Mouse (Mus musculus): ENCODE measurements around the gene Odaph. TPM values are rescaled to one million over a fixed set of nuclear protein-coding genes. Genes with fewer than 3 reads are reported as not detected.
A peak's percentile ranks its signal among the peaks of the same experiment; 100 is the strongest.

Gene Odaph
- polyA plus RNA-seq, 1 experiment from 2014 or later, result not detected

DNA sequence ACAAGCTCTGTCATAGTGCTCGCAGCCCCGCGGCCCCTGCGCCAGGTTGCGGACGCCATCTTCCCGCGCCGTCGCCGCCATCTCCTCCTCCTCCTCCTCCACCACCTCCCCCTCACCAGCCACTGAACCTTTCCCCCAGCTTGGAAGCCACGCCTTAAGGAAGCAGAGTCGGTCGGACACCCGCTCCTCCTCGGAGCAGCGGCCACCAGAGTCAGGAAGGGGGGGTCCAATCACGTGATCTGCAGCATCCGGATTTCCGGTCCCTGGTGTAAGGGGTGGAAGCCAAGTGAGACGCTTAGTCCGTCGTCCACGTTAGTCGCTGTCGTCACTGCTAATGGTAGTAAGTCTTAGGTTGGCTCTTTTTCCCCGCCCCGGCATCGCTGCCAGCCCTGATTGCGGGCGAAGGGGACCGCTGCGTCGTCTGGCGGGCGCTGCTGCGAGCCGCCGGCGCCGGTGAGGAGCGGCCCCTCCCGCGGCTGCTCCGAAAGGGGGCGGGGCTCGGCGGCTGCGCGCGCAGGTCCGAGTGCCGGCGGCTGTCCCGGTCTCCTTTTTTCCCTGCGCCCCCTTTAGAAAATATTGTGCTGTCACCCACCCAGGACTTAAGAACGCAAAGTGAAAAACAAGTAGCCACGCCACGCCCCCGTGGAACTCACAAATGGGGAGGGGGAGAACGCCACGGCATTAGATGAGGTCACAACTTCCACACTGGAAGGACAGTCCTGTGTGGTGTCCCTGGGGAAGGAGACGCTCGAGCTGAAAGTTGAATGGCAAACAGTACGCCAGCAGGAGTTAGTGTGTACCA, 24.4 kb upstream of the Odaph start, which contains the start of gene Rchy1:
TSS of gene Rchy1 (minus strand) at position 430 of the 802 bp plus-strand sequence.
- Histone ChIP-seq H3K4me1 (peaks cover 19% of the 10 kb centered on the region), H3K4me3 (peak within 1 kb of the TSS; percentile 80), H3K9me3 (no peaks in the 10 kb centered on the region), H3K36me3 (no peaks in the 10 kb centered on the region; the same call in 1 of the 2 replicates), H3K27ac (peak within 1 kb of the TSS; percentile 100), H3K9ac (peak within 1 kb of the TSS; percentile 72), H3K4me2 (peak within 1 kb of the TSS; percentile 52), H3K27me3 (no peaks in the 10 kb centered on the region)
- under 1% methylated on average over 65 of the region's 65 CpGs for WGBS
- peak; percentile 98 for ATAC-seq (ENCODE audit: borderline replicate concordance, extremely low read depth, low FRiP score, low TSS enrichment)

GRCm38 (mm10) chr5:91972046-91972445, 15.2 kb upstream of the Odaph start:
- WGBS, result 86% methylated on average over 3 of the region's 3 CpGs
- H3K4me2 ChIP-seq, result no peak overlapping the region
- H3K9me3 ChIP-seq, result no peaks in the 10 kb centered on the region
- no peak for ATAC-seq (ENCODE audit: borderline replicate concordance, extremely low read depth, low FRiP score, low TSS enrichment)
- no peaks in the 10 kb centered on the region for H3K4me1 ChIP-seq
- H3K27me3 ChIP-seq, result no peaks in the 10 kb centered on the region
- no peak overlapping the region for H3K27ac ChIP-seq
- H3K9ac ChIP-seq, result no peak overlapping the region
- H3K4me3 ChIP-seq, result no peak overlapping the region
- H3K36me3 ChIP-seq, result no peaks in the 10 kb centered on the region

GRCm38 (mm10) chr5:91974002-91974401, 13.3 kb upstream of the Odaph start:
- H3K4me3 ChIP-seq, result no peak overlapping the region
- WGBS, result 86% methylated on average over 7 of the region's 7 CpGs
- H3K4me1 ChIP-seq, result no peaks in the 10 kb centered on the region
- H3K9ac ChIP-seq, result no peak overlapping the region
- H3K27ac ChIP-seq, result no peak overlapping the region
- no peaks in the 10 kb centered on the region for H3K9me3 ChIP-seq
- no peak for ATAC-seq (ENCODE audit: borderline replicate concordance, extremely low read depth, low FRiP score, low TSS enrichment)
- no peak overlapping the region for H3K4me2 ChIP-seq
- no peaks in the 10 kb centered on the region for H3K27me3 ChIP-seq
- H3K36me3 ChIP-seq, result no peaks in the 10 kb centered on the region

DNA sequence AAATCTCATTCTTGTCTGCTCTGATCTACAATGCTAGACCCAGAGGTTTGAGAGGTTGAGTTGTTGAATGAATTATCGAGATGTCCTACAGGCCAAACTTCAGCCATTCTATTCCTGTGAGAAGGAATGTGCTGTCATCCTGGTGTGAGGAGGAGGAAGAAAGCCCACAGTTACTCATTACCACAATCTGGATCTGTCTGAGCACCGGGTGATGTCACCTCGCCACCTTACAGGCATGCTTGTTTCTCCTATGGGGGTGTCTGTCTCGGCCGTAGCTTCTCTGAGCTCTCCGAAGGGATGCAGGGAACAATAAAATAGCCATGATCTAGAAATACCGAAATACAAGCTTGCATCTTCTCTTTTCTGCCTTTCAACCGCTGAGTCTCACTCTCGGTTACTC, 11.5 kb upstream of the Odaph start:
- H3K27me3 ChIP-seq, result no peaks in the 10 kb centered on the region
- ATAC-seq (ENCODE audit: borderline replicate concordance, extremely low read depth, low FRiP score, low TSS enrichment), result no peak
- no peaks in the 10 kb centered on the region for H3K4me1 ChIP-seq
- no peaks in the 10 kb centered on the region for H3K9me3 ChIP-seq
- no peak overlapping the region for H3K27ac ChIP-seq
- no peak overlapping the region for H3K4me2 ChIP-seq
- H3K36me3 ChIP-seq, result no peaks in the 10 kb centered on the region
- WGBS, result 87% methylated on average over 9 of the region's 9 CpGs
- H3K4me3 ChIP-seq, result no peak overlapping the region
- H3K9ac ChIP-seq, result no peak overlapping the region

DNA sequence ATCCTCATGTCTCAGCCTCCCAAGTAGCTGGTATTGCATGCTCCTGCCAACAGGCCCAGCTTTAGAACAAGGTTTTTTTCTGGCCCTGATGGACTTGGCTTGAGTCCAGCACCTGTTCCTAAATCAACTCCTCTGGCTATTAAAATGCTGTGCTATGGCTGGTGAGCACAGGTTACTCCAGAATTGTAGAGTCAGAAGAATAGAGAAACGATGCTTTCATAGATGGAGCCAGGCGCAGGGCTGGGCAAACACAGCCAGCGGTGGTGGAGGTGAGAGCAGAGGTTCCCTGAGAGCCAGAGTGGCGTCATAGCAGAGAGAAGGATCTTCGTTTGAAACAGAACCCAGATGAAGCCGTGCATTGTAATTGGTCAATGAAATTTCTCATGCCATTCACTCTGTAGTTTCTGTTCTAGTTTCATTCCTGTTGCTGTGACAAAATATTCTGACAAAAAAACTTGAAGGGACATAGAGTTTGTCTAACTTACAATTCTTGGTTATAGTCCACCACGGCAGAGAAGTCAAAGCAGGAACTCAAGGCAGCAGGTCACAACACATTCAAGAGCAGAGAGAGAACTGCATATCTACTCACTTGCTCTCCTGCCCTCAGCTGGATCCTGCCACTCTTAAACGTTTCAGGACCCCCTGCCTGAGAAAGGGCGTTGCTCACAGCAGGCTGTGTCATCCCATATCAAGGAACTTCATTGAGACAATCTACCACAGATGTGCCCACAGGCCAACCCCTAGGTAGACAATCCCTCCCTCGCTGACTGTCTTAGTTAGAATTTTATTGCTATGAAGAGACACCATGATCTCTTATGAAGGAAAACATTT, 10.5 kb upstream of the Odaph start:
- H3K27ac ChIP-seq, result no peak overlapping the region
- no peak overlapping the region for H3K9ac ChIP-seq
- H3K27me3 ChIP-seq, result no peaks in the 10 kb centered on the region
- H3K36me3 ChIP-seq, result no peaks in the 10 kb centered on the region
- no peaks in the 10 kb centered on the region for H3K4me1 ChIP-seq
- H3K4me3 ChIP-seq, result no peak overlapping the region
- WGBS, result 72% methylated on average over 10 of the region's 10 CpGs
- no peak for ATAC-seq (ENCODE audit: borderline replicate concordance, extremely low read depth, low FRiP score, low TSS enrichment)
- no peak overlapping the region for H3K4me2 ChIP-seq
- H3K9me3 ChIP-seq, result no peaks in the 10 kb centered on the region

DNA sequence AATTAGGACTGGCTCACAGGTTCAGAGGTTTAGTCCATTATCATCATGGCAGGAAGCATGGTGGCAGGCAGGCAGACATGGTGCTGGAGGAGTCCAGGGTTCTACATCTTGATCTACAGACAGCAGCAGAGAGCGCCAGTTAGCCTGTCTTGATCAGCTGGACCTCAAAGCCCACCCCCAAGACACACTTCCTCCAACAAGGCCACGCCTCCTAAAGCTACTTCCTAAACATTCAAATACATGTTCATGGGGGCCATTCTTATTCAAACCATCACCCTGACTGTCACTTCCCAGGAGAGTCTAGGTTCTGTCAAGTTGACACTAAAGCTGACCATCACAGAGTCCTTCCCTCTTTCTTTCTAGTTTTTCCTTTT, 9.9 kb upstream of the Odaph start:
- no peaks in the 10 kb centered on the region for H3K27me3 ChIP-seq
- no peaks in the 10 kb centered on the region for H3K4me1 ChIP-seq
- 84% methylated on average over 2 of the region's 2 CpGs for WGBS

GRCm38 (mm10) chr5:91981176-91981840, 6.0 kb upstream of the Odaph start:
- H3K4me2 ChIP-seq, result no peak overlapping the region
- no peak overlapping the region for H3K9ac ChIP-seq
- H3K4me3 ChIP-seq, result no peak overlapping the region
- H3K36me3 ChIP-seq, result no peaks in the 10 kb centered on the region
- H3K27ac ChIP-seq, result no peak overlapping the region
- no peak for ATAC-seq (ENCODE audit: borderline replicate concordance, extremely low read depth, low FRiP score, low TSS enrichment)
- no peaks in the 10 kb centered on the region for H3K27me3 ChIP-seq
- 82% methylated on average over 11 of the region's 11 CpGs for WGBS
- no peaks in the 10 kb centered on the region for H3K4me1 ChIP-seq
- no peaks in the 10 kb centered on the region for H3K9me3 ChIP-seq

More for the DNA sequence above, 9.9 kb upstream of the Odaph start:
- Histone ChIP-seq H3K9ac (no peak overlapping the region), H3K36me3 (no peaks in the 10 kb centered on the region), H3K4me2 (no peak overlapping the region), H3K27ac (no peak overlapping the region), H3K4me3 (no peak overlapping the region), H3K9me3 (no peaks in the 10 kb centered on the region)
- ATAC-seq (ENCODE audit: borderline replicate concordance, extremely low read depth, low FRiP score, low TSS enrichment), result no peak

- WGBS, result 69% methylated on average over 2 of the region's 2 CpGs
- ATAC-seq (ENCODE audit: borderline replicate concordance, extremely low read depth, low FRiP score, low TSS enrichment), result no peak
- Histone ChIP-seq H3K9ac (no peak overlapping the region), H3K9me3 (no peaks in the 10 kb centered on the region), H3K4me3 (no peak overlapping the region), H3K4me1 (no peaks in the 10 kb centered on the region), H3K27ac (no peak overlapping the region), H3K36me3 (no peaks in the 10 kb centered on the region), H3K27me3 (no peaks in the 10 kb centered on the region), H3K4me2 (no peak overlapping the region)
These were observed 3.8 kb upstream of the Odaph start for GRCm38 (mm10) chr5:91983490-91983889.

GRCm38 (mm10) chr5:91985721-91986120, 1.6 kb upstream of the Odaph start:
- H3K27me3 ChIP-seq, result no peaks in the 10 kb centered on the region
- no peak overlapping the region for H3K27ac ChIP-seq
- H3K4me3 ChIP-seq, result no peak overlapping the region
- no peaks in the 10 kb centered on the region for H3K9me3 ChIP-seq
- WGBS, result 67% methylated on average over 2 of the region's 2 CpGs
- no peak for ATAC-seq (ENCODE audit: borderline replicate concordance, extremely low read depth, low FRiP score, low TSS enrichment)
- no peaks in the 10 kb centered on the region for H3K36me3 ChIP-seq
- H3K4me2 ChIP-seq, result no peak overlapping the region
- H3K9ac ChIP-seq, result no peak overlapping the region
- H3K4me1 ChIP-seq, result no peaks in the 10 kb centered on the region

DNA sequence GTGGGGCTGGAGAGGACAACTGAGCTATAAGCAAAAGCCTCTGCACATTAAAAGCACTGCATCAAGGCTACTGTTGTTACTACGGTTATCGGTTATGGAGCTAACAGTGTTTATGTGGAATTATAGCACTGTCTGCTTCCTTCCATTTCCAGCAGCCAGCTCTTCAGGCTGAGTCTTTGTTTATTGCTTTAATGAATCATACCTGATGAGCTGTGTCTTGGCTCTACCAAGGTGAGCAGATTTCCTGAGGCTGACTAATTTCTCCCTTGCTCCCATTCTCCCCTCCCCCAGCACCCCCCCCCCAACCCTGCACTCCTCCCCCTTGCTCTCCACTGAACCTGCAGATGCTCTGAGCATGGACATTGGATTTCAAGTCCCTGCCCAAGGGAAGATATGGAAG, 524 bp downstream of the Odaph start:
- Histone ChIP-seq H3K4me2 (no peak overlapping the region), H3K27ac (no peak overlapping the region), H3K4me3 (no peak overlapping the region), H3K9me3 (no peaks in the 10 kb centered on the region), H3K4me1 (no peaks in the 10 kb centered on the region), H3K9ac (no peak overlapping the region), H3K36me3 (no peaks in the 10 kb centered on the region), H3K27me3 (no peaks in the 10 kb centered on the region)
- ATAC-seq (ENCODE audit: borderline replicate concordance, extremely low read depth, low FRiP score, low TSS enrichment), result no peak
- 73% methylated on average over 2 of the region's 2 CpGs for WGBS

- H3K36me3 ChIP-seq, result no peaks in the 10 kb centered on the region
- H3K27ac ChIP-seq, result no peak overlapping the region
- ATAC-seq (ENCODE audit: borderline replicate concordance, extremely low read depth, low FRiP score, low TSS enrichment), result no peak
- no peaks in the 10 kb centered on the region for H3K4me1 ChIP-seq
- H3K9me3 ChIP-seq, result no peaks in the 10 kb centered on the region
- H3K9ac ChIP-seq, result no peak overlapping the region
- 80% methylated on average over 9 of the region's 9 CpGs for WGBS
- H3K4me2 ChIP-seq, result no peak overlapping the region
- H3K27me3 ChIP-seq, result no peaks in the 10 kb centered on the region
- H3K4me3 ChIP-seq, result no peak overlapping the region
These were observed 2.0 kb downstream of the Odaph start for GRCm38 (mm10) chr5:91989261-91989660.
